Mouse (Mus musculus) urinary bladder, postnatal 4 days (tissue): ENCODE data around the gene Myl9.

ENCODE experiments used
- DNase-seq, 2 experiments: peaks; one replicate each; pipeline ENCODE4 v3.0.0; 2021 to 2022; ENCODE audit warnings: low spot score in 2 of 2

Myl9 gene

DNA sequence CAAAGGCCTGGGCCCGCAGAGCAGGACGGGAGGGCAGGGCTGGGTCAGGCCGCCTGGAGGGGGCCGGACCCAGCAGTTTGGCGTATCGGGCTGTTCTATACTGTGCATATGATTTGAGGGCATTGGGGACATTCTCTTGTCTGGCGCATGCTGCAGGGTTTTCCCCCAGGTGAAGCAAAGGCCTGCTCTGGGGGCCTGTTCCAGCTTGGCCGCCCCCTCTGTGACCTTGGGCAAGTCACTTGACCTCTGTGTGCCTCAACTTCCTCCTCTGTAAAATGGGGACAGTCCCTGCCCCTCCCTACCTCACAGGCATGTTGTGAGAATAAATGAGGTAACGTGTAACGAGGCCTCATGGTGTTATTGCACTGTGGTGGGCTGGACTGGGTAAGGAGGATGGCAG, 11.2 kb upstream of the Myl9 start:
- DNase-seq: no peak

DNA sequence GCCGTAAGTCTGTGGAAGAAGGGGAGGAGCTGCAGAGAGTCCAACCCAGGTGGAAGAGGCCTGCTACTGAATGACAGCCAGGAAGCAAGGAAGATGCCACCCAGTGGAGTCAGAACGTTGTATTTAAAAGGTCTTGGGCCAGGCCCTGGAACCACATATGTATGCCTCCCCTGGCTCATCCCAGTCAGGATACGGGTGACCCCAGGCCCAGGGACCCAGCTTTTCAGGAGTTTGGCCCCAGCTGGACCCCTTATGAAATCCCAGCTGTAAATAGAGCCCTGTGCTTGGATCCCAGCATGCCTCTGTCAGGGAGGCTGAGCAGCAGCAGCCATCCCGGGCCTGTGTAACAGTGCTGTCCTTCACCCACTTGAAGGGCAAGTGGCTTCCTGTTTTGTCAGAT, 10.5 kb upstream of the Myl9 start:
- no peak for DNase-seq

GRCm38 (mm10) chr2:156765593-156765992, 9.6 kb upstream of the Myl9 start:
- DNase-seq: no peak

- no peak for DNase-seq
Observed at GRCm38 (mm10) chr2:156766227-156767019, 8.8 kb upstream of the Myl9 start.

GRCm38 (mm10) chr2:156767108-156767507, 8.1 kb upstream of the Myl9 start:
- DNase-seq: no peak

DNA sequence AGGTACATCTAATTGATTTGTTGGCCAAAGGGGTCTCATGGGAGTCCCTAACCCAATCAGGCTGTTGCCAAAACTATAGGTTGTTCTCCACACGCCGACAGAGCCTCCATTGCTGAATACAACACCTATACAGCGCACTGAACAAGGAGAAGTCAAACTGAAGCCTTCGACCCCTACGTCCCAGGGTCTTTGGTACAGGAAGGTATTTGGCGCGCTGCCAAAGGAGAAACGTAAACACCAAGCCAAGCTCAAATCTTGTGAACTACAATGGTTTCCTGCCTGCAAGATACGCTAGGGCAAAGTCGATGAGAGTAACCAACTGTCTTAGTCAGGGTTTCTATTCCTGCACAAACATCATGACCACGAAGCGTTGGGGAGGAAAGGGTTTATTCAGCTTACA, 5.9 kb upstream of the Myl9 start:
- DNase-seq: no peak

DNA sequence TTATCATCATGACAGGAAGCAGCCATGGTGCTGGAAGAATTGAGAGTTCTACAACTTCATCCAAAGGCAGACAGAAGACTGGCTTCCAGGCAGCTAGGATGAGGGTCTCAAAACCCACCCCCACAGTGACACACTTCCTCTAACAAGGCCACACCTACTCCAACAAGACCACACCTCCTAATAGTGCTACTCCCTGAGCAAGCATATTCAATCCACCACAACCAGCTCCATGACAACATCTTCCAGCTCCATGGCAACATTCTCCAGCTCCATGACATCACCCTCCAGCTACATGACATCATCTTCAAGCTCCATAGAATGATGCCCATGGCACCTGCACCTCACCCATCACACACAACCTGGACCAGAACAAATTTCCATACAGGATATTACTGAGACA, 1.8 kb upstream of the Myl9 start:
- no peak for DNase-seq

DNA sequence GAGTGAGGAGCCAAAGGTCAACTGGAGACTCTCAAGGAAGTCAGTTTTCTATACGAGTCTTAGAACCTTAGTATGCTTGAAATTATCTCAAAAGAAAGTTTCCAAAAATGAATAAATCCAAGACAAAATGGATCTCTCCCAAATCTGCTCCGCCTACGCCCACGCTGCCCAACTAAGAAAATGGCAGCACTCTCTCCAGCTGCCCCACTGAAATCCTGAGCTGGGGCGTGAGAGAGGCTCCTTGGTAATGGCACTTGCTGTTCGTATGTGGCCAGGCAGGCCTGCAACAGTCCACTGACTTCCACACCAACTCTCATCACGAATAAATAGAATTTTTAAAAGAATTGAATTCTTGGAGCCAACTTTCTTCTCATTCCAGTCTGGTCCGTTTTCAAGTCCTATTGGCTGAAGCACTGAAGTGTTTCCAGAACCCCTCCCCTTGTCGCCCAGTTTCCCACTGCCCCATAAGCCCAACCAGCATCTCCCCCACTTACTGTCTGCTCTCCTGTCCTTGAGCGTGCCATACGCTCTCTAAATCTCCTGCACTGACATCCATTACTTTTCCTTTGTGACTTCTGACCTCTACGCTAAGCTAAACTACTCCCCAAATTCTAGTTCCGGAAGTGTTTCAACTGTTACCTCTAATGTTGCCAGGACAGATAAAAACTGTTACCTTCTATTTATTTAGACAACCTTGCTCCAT, 1.0 kb upstream of the Myl9 start:
- DNase-seq: no peak

DNA sequence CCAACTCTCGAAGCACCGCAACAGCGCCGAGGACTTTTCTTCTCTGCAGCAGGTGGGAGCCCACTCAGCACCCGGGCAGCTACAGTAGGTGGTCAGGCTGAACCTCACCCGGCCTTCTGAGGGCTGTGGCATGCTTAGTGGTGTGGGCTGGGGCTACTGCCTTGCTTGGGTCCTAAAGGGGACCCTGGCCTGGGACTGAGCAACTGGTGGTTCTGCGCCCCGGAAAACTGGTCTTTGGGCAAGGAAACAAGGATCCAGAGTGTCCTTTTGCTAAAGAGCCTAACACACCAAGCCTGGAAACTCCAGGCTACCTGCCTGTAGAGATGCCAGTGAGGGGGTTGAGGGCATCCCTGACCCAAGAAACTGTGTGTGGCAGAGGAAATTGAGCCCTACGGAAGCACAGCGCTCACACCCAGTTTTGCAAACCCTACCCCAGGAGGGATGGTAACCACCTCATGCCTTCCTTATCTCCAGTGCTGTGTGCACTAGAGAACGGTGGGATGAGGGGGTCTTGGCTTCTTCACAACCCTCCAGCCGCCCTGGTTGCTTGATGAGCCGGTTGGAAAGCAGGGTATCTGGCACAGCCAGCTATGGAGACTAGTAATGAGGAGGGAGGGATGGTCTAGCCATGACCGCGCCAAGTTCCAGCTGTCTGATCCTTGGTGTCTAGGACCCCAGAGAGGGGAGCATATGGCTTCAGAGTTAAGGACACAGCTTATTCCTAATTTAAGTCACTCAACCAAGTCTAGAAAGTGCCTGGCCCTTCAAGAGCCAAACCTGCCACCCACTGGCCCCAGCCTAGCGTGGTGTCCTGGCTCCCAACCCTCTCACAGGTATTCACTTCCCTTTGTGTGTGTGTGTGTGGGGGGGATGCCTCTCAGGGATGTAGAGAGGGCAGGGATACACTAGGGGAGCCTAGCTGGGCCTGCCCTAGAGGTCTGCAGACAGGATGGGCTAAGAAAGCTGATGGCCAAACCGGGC, 525 bp downstream of the Myl9 start:
- DNase-seq: no peak

DNA sequence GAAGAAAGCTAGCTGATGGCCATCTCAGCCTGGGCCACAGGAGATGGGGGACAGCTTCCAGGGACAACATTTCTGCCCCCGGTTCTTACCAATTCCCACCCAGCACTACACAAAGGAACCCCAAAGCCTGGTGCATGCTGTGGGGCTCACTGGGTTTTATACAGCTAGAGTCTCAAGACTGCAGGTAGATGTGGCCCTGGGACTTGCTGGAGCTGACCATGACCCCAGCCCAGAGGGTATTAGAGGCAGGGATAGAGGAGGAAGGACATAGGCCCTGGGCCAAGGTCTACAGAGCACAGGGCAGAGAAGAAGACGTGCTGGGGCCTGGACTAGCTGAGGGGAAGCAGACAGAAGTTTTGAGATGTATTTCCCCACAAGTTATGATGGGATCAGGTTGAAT, 1.7 kb downstream of the Myl9 start:
- DNase-seq: no peak

- no peak for DNase-seq
Observed at GRCm38 (mm10) chr2:156777326-156778004, 2.2 kb downstream of the Myl9 start.

DNA sequence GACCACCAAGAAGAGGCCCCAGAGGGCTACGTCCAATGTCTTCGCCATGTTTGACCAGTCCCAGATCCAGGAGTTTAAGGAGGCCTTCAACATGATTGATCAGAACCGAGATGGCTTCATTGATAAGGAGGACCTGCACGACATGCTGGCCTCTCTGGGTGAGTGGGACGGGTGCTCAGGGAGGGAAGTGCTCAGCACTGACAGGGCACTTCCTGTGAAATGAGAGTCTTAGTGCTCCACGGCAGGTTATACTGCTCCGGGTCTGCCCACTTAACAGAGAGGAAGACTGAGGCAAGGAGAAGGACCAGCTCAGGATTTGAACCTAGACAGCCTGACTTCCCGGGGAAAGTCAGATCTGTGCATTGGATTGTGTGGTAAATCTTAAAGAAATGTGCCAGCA, 3.4 kb downstream of the Myl9 start:
- no peak for DNase-seq

- no peak for DNase-seq
Observed at GRCm38 (mm10) chr2:156779036-156779435, 3.8 kb downstream of the Myl9 start.

DNA sequence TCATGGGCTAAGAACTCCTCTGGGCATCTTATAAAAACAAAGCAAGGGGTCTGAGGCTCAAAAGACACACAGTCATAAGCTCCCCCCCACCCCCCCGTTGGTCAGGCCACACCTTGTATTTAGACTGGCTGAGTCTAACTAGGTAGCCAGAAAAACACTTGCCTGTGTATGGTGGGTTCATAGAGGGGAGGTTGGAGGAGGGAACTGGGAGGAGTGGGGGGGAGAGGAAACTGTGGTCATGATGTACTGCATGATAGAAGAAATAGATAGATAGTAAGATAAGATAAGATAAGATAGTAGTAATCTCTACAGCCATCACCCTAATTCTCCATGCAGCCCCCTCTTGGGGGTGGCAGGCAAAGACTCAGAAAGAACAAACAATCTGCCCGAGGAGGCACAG, 4.3 kb downstream of the Myl9 start:
- no peak for DNase-seq

DNA sequence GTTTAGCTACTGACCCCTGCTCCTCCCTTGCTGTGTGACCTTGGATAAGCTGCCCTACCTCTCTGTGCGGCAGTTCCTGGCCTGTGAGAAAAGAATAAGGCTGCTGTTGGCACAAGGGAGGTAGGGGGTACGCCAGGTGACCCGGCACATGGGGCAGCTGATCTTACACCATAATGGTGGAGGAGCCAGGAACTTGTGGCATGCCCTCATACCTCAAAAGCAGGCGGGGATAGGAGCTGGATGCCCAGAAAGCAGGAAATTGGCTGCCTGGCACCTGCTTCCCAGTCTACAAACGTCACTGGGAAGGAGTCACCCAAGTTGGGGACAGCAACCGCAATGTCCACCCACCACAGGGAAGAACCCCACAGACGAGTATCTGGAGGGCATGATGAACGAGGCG, 4.9 kb downstream of the Myl9 start:
- no peak for DNase-seq

DNA sequence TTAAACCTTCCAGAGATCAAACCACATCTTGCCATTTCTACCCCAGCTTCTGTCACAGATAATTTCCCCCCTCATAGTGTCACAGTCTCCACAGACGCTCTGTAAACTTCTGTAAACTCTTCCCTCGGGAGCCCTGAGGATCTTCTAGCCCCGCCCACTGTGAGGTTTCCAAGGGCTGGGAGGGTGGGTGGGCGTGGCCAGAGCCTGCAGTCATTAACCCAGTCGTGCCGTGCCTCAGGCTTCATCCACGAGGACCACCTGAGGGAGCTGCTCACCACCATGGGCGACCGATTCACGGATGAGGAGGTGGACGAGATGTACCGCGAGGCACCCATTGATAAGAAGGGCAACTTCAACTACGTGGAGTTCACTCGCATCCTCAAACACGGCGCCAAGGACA, 5.5 kb downstream of the Myl9 start:
- DNase-seq: no peak

GRCm38 (mm10) chr2:156781281-156781680, 6.1 kb downstream of the Myl9 start:
- DNase-seq: no peak

GRCm38 (mm10) chr2:156781836-156782480, 6.7 kb downstream of the Myl9 start:
- DNase-seq: no peak

DNA sequence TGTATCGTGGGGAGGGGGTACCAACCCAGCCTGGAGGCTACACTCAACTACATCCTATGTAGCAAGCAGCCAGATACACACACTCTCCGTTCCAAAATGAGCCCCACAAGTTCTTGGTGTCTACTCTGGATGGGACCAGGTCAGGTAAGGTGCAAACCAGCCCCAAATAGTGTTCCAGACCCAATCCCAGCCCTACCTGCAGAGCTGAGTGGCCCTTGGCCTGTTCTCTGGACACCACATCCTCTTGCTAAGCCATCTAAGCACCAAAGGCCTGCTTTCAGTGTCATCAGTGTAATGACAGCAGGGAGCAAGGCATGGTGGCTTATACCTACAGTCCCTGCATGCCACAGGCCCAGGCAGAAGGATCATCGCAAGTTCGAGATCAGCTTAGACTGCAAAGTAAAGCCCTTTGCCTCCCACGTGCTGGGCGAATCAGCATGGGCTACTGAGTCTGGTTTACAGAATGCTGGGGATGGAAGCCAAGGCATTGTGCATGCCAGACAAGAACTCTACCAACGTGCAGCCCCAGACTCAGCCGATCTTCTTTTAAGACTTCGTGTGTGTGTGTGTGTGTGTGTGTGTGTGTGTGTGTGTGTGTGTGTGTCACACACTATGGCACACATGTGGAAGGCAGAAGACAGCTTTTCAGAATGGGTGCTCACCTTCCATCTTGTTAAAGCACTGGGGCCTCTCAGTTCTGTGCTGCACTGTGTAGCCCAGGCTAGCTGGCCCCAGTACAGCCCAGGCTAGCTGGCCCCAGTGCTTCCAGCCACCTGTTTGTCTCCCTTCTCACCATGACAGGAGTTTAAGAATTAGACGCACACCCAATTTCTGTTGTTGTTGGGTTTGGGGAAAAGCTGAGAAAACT, 7.5 kb downstream of the Myl9 start:
- no peak for DNase-seq

- DNase-seq: no peak
Observed at GRCm38 (mm10) chr2:156783349-156783728, 8.1 kb downstream of the Myl9 start.
